Mouse (Mus musculus) liver, embryonic 14.5 days (tissue): Measurements from ENCODE around the gene Tle4. TPM values are rescaled to one million over a fixed set of nuclear protein-coding genes. Genes with fewer than 3 reads are reported as not detected.

Source experiments
- ATAC-seq: fragments of 200-750 bp; cut with Nextera tagmentation; 2 replicates; pipeline ENCODE4 v1.8.0; 2017; ENCODE audit warnings: moderate number of reproducible peaks, mild to moderate bottlenecking, moderate library complexity; ENCODE audit not compliant: insufficient read depth
- DNase-seq, 3 experiments: peaks; one replicate each; pipeline ENCODE4 v3.0.0-alpha.2; 2012 to 2013; ENCODE audit warnings: low read depth in 3 of 3, low spot score in 3 of 3
- H3K27ac ChIP-seq: fragments of 300-500 bp; sonication (generic); 2 replicates; pipeline ENCODE4 v1.5.1; 2014; ENCODE audit warnings: moderate library complexity, mild to moderate bottlenecking, control low read depth, inconsistent platforms
- H3K27me3 ChIP-seq: fragments of 300-500 bp; sonication (generic); 2 replicates; pipeline ENCODE4 v1.6.1; 2014; ENCODE audit warnings: mild to moderate bottlenecking, low read length, moderate library complexity; ENCODE audit not compliant: control insufficient read depth, insufficient read depth
- H3K36me3 ChIP-seq: fragments of 300-500 bp; sonication (generic); replicated peaks from 2 replicates; pipeline ENCODE4 v1.6.1; 2014; ENCODE audit warnings: low read depth; ENCODE audit not compliant: control insufficient read depth, insufficient read depth
- H3K4me1 ChIP-seq, 2 experiments: fragments of 200-500 bp in 1 of 2; fragments of 300-500 bp in 1 of 2; sonication (generic) in 1 of 2; replicated peaks; 2 replicates each; pipeline ENCODE4 v1.6.1; 2012 to 2014; ENCODE audit warnings: antibody characterized with exemption in 1 of 2, inconsistent platforms in 1 of 2, low read length in 1 of 2; ENCODE audit not compliant: control insufficient read depth in 2 of 2, insufficient read depth in 2 of 2
- H3K4me2 ChIP-seq: fragments of 300-500 bp; sonication (generic); 2 replicates; pipeline ENCODE4 v1.6.1; 2014; ENCODE audit warnings: low read depth, mild to moderate bottlenecking, control low read depth, moderate library complexity
- H3K4me3 ChIP-seq, 2 experiments: fragments of 200-500 bp in 1 of 2; fragments of 300-500 bp in 1 of 2; sonication (generic) in 1 of 2; 2 replicates each; pipeline ENCODE4 v1.5.1; 2012 to 2014; ENCODE audit warnings: low read depth in 2 of 2, low read length in 2 of 2, mild to moderate bottlenecking in 2 of 2, control low read depth in 1 of 2, inconsistent platforms in 1 of 2, moderate library complexity in 1 of 2; ENCODE audit not compliant: insufficient read depth in 1 of 2
- H3K9ac ChIP-seq: fragments of 300-500 bp; sonication (generic); replicated peaks from 2 replicates; pipeline ENCODE4 v1.6.1; 2014; ENCODE audit warnings: mild to moderate bottlenecking, control low read depth, moderate library complexity
- H3K9me3 ChIP-seq: fragments of 300-500 bp; sonication (generic); 2 replicates; pipeline ENCODE4 v1.6.1; 2016; ENCODE audit warnings: low read length, mixed read lengths; ENCODE audit not compliant: control insufficient read depth
- CTCF ChIP-seq: IDR thresholded peaks from 2 replicates; pipeline ENCODE4 v1.5.1; 2016; ENCODE audit warnings: antibody characterized with exemption, low read depth, control low read depth
- EP300 ChIP-seq: IDR thresholded peaks from 2 replicates; pipeline ENCODE4 v1.6.1; 2016; ENCODE audit warnings: antibody characterized with exemption, low read depth
- WGBS: fragments of 180-500 bp; shearing (Covaris S2); extraction: QIAGEN DNeasy Blood & Tissue Kit; methylation state at CpG from one replicate; pipeline ENCODE4 v1.1.7; 2014; ENCODE audit not compliant: insufficient replicate concordance; 5-methylcytosine and 5-hydroxymethylcytosine counted together
- polyA plus RNA-seq, 2 experiments: library from polyadenylated mRNA; depleted of rRNA in 1 of 2; stranded (reverse) in 1 of 2; unstranded in 1 of 2; fragments of >200 nt; fragmentation: Nextera tagmentation in 1 of 2; extraction: Ambion mirVana in 1 of 2; gene quantifications; 2 replicates each; pipeline versions ENCODE4 v1.2.1 to v1.2.3; 2012 to 2014

Tle4 gene
- polyA plus RNA-seq, 2 experiments = 3.7 to 4.3 TPM

DNA sequence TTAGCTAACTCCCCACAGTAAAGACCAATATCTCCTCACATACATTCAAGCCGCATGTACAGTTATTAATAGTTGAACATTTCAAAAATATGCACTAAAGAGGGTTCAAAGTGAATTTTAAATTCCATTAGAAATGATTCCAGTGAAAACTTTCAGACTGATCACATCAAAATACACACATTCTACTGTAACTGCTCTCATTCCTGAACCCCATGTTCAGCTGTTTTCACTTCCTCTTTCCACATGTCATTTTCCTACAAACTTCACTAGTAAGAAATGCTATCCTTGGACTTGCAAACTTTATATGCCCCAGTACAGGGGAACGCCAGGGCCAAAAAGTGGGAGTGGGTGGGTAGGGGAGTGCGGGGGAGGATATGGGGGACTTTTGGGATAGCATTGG is 12.6 kb downstream of the Tle4 start:
- TF ChIP-seq CTCF = no peak
- no peak for TF ChIP-seq EP300
- no peak overlapping the region for H3K9ac ChIP-seq
- H3K36me3 ChIP-seq = peaks cover 2% of the 10 kb centered on the region; the same call in 1 of the 2 replicates
- H3K9me3 ChIP-seq = no peaks in the 10 kb centered on the region
- WGBS = 73% methylated on average over 3 of the region's 3 CpGs
- H3K27ac ChIP-seq = no peak overlapping the region
- no peak overlapping the region for H3K4me2 ChIP-seq
- no peaks in the 10 kb centered on the region for H3K27me3 ChIP-seq
- ATAC-seq = no peak
- no peak for DNase-seq
- no peak overlapping the region for H3K4me3 ChIP-seq
- H3K4me1 ChIP-seq = 0 out of 4 replicates have a peak, but pooled peaks cover 0 to 4% of the 10 kb centered on the region in 2 experiments

DNA sequence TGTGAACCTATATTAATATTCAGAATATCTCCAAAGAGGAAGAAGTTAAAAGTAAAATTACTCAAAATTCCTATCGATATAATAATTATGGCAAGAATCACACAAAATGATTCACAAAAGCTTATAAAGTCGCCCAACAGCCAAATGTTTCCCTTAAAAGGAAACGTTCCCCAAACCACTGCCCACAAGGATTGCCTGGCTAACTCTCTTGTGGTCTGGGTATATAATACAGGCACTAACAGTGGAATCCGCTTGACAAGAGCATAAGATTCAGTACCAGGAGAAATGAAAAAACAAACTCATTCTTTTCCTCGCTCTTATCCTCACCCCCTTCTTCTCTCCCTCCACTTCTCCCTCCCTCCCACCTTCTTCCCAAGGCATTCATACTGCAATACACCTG is 19.2 kb downstream of the Tle4 start:
- no peak overlapping the region for H3K4me2 ChIP-seq
- peaks cover 7 to 16% of the 10 kb centered on the region in 2 experiments for H3K4me1 ChIP-seq
- ATAC-seq (no peak), DNase-seq (no peak)
- H3K4me3 ChIP-seq = no peak overlapping the region
- H3K36me3 ChIP-seq = no peaks in the 10 kb centered on the region; the same call in 1 of the 2 replicates
- no peak overlapping the region for H3K9ac ChIP-seq
- no peak overlapping the region for H3K27ac ChIP-seq
- no peaks in the 10 kb centered on the region for H3K27me3 ChIP-seq
- 51% methylated on average over 5 of the region's 5 CpGs for WGBS
- no peak for TF ChIP-seq EP300
- TF ChIP-seq CTCF = no peak
- no peaks in the 10 kb centered on the region for H3K9me3 ChIP-seq

DNA sequence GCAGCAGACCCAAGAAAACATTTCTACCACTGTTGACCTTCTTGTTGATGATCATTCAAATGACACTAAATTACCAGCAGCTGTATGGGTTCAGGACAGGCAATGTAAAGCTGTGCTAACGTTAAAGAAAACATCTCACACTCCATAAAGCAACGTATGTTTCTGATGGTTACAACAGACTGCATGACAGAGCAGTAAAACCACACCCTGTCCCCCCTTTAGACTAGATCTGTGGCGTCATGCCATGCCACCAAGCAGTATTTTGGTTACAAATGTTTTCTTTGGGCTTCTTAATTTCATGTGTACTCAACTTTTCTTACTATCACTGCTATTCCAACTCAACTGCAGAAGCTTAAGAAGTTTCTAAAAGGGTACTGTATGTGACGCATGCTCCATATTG is 19.8 kb downstream of the Tle4 start:
- Histone ChIP-seq H3K4me3 (no peak overlapping the region), H3K27me3 (no peaks in the 10 kb centered on the region), H3K9ac (no peak overlapping the region), H3K4me2 (0 out of 2 replicates have a peak overlapping the region, but pooled peaks have one; percentile 3), H3K27ac (no peak overlapping the region), H3K9me3 (no peaks in the 10 kb centered on the region), H3K4me1 (peaks cover 7 to 16% of the 10 kb centered on the region in 2 experiments), H3K36me3 (no peaks in the 10 kb centered on the region; the same call in 1 of the 2 replicates)
- ATAC-seq (peak; percentile 61), DNase-seq (no peak)
- WGBS = 34% methylated on average over 4 of the region's 4 CpGs
- TF ChIP-seq CTCF (no peak), EP300 (no peak)

DNA sequence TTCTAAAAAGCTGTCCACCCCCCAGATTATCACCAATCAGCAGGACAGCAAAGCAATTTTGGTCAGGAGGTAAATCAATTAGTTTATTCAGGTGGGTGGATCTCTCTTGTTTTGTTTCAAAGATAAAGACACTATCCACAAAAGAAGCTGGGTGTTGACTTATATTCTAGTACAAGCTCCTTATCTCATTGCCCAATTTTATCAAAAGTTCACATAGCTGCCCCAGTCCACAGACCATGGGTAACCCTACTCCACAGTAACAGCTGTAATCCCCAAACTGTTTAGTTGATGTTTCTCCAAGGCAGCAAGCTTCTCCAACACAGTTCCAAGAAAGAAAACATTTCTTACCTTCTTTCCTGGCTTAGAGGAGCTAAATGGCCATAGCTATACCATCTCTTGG is 21.5 kb downstream of the Tle4 start:
- no peak overlapping the region for H3K4me3 ChIP-seq
- no peak for TF ChIP-seq CTCF
- peak; percentile 23; the same call in 1 of the 2 replicates for TF ChIP-seq EP300
- H3K36me3 ChIP-seq = no peaks in the 10 kb centered on the region; the same call in 1 of the 2 replicates
- no peak overlapping the region for H3K4me2 ChIP-seq
- no peak overlapping the region for H3K27ac ChIP-seq
- peaks cover 7 to 16% of the 10 kb centered on the region in 2 experiments for H3K4me1 ChIP-seq
- H3K27me3 ChIP-seq = no peaks in the 10 kb centered on the region
- H3K9me3 ChIP-seq = no peaks in the 10 kb centered on the region
- DNase-seq (no peak), ATAC-seq (peak; percentile 41; the same call in 1 of the 2 replicates)
- H3K9ac ChIP-seq = no peak overlapping the region

DNA sequence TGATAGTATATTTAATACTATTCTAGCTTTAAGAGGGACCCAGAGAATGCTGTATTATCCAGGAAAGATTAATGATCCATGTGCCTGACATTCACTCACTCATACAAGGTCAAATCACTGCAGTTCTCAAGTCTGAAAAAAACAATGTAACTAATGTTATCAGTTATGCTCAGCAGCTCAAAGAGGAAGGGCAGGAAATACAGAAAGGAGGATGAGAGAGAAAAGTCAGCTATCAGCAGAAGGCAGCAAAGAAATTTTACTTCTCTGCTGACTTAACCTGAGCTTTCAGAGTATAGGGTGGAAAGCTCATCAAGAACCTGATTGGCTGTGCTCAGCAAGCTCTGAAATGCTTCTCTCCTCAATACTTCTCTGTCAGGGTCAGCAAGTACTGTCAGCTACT is 29.0 kb downstream of the Tle4 start:
- no peak for ATAC-seq

More for the DNA sequence above, 29.0 kb downstream of the Tle4 start:
- H3K27me3 ChIP-seq = no peaks in the 10 kb centered on the region
- H3K4me1 ChIP-seq = no peaks in the 10 kb centered on the region
- H3K9ac ChIP-seq = no peak overlapping the region
- DNase-seq = no peak
- no peak overlapping the region for H3K4me3 ChIP-seq
- TF ChIP-seq CTCF = no peak
- no peak for TF ChIP-seq EP300
- H3K4me2 ChIP-seq = no peak overlapping the region
- no peak overlapping the region for H3K27ac ChIP-seq
- no peaks in the 10 kb centered on the region for H3K36me3 ChIP-seq
- no peaks in the 10 kb centered on the region for H3K9me3 ChIP-seq
